Mouse (Mus musculus) erythroblast, embryonic 14.5 days (primary cell): ENCODE data around the gene Krtap1-5.

Experiments
- GATA1 ChIP-seq: IDR thresholded peaks from 2 replicates; pipeline ENCODE4 v1.6.1; 2012; ENCODE audit warnings: low read length, inconsistent platforms, mixed read lengths
- TAL1 ChIP-seq: IDR thresholded peaks from 3 replicates; pipeline ENCODE4 v1.6.1; 2012; ENCODE audit warnings: low read length, inconsistent platforms, mixed read lengths

GRCm38 (mm10) chr11:99550765-99551164 lies 30.1 kb downstream of the Krtap1-5 start, which contains the start of gene Krtap3-3:
- TF ChIP-seq TAL1 (no peak), GATA1 (no peak)
